Mouse (Mus musculus): Measurements from ENCODE around the gene Snx9. TPM values are rescaled to one million over a fixed set of nuclear protein-coding genes. Genes with fewer than 3 reads are reported as not detected.
A peak's percentile ranks its signal among the peaks of the same experiment; 100 is the strongest.

Gene Snx9
- polyA plus RNA-seq, 1 experiment from 2014 or later: 12.7 TPM

DNA sequence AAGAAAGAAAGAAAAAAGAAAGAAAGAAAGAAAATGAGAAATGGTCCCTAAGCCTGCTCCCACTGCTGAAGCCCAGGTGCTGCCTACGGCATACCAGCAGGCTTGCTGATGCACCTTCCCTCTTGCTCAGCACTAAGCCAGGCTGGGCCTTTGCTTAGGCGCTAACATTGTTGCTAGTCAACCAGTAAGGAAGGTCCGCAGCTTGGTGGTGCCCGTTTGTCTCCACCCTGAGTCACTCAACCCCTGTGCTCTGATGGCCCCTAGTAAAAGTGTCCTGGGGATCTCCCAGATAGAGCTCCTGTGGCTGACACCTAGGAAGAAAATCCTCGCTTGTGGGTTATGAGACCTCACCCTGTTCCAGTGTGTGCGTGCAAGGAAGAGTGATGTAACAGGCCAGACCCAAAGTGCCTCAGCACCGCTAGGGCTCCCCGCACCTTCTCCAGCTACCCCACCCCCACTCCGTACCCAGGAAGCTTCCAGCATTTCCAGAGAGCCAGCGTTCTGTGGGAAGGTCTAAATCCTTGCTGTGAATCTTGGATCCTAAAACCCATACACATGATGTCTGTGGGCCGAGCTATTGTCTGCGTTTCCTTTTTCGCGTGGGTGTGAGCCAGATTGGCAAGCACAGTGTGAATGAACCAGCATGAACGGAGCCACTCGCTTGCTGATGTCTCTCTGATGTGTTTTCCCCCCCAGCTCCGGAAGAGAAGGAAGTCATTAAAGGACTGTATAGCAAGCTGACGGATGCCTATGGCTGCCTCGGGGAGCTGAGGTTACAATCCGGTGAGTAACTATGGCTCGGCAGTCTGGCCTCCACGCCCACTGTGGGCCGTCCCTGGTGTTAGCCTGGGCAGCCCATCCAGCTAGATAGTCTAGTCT, 134.2 kb downstream of the Snx9 start:
- H3K36me3 ChIP-seq: no peaks in the 10 kb centered on the region
- DNase-seq (ENCODE audit: low spot score): no peak
- no peak overlapping the region for H3K4me3 ChIP-seq
- H3K4me1 ChIP-seq (replicated peaks): peaks cover 40% of the 10 kb centered on the region
- no peaks in the 10 kb centered on the region for H3K9me3 ChIP-seq
- peak overlapping the region; percentile 45; the same call in 1 of the 2 replicates for H3K27ac ChIP-seq
- 0 out of 2 replicates have a peak, but pooled peaks cover 6% of the 10 kb centered on the region for H3K27me3 ChIP-seq (ENCODE audit: insufficient read depth, poor library complexity, severe bottlenecking)
- WGBS: 54% methylated on average over 23 of the region's 23 CpGs

DNA sequence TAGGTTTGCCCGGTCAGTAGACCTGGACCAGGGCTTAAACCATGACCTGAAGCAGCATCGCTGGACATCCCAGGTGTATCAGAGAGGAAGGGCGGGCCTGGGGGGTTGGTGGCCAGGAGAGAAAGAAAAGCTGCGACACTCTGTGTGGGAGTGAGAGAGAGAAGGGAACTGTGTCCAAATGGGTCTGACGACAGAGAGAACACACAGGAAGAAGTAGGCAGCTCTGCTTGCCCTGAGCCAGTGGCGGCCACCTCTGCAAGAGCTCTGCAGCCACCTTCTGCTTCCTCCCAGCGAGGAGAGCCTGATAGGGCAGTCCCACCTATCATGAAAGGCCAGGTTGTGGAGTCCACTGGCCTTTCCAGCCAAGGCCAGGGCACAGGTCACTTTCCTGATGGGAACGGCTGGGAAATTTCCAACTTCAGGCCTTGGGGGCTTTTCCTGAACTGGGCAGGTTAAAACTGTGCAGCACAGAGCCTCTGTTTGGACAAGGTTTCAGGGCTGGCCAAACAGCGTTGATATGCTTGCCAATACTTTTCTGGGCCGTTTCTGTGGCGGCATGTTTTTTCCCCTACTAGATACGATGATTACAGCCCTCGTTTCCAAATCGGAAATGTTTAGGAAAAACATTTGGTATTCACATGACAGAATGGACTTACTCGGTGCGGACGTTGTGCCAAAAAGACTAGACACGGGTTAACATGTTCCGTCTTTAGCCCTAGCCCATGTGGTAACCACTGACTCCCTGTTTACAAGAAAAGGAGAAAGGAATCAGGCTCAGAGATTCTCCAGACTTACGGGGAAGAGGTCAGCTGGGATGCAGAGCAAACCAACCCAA, 135.3 kb downstream of the Snx9 start:
- 0 out of 2 replicates have a peak, but pooled peaks cover 6% of the 10 kb centered on the region for H3K27me3 ChIP-seq (ENCODE audit: insufficient read depth, poor library complexity, severe bottlenecking)
- 78% methylated on average over 20 of the region's 20 CpGs for WGBS
- H3K9me3 ChIP-seq: no peaks in the 10 kb centered on the region
- H3K4me1 ChIP-seq (replicated peaks): peaks cover 40% of the 10 kb centered on the region
- H3K4me3 ChIP-seq: no peak overlapping the region
- H3K27ac ChIP-seq: peak overlapping the region; percentile 53; the same call in 1 of the 2 replicates
- H3K36me3 ChIP-seq: no peaks in the 10 kb centered on the region
- no peak for DNase-seq (ENCODE audit: low spot score)

DNA sequence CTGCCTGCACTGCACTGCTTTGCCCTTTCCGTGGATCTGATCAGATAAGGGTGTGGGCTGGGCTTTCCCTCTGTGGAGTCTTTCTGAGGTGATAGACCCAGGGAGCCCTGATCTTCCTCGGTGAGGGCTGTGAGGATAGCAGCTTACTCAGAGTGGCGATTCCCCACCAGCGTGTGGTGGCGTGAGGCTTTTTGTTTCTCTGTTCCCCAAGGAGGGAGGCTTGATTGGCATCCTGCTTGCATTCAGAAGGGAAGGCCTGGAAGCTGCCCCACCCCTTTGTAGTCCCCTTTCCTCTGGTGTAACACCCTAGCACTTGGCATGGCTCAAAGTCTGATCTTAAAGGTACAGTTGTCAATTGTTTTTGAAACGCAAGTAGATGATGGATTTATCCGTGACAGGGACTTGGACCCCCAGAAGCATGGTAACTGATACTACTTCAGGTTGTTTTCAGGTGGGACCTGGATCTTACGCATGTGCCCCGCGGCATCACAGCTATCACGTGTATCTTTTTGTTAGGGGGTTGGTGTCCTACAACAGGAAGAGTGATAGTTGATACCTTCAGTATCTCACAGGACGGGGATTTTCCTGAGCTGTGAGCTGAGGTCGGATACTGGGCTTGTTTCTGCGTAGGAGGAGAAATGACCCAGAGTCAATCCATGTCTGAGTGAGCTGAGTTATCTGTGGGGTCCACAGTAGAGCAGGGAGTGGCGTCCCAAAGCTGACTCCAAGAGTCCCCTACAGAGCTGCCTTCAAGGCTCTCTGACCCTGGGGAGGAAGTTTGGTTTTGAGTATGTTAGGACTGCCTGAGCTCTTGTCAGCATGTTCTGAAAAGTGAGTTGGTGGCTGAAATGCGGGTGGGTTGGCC, 136.2 kb downstream of the Snx9 start:
- WGBS: 51% methylated on average over 16 of the region's 16 CpGs
- Histone ChIP-seq H3K4me3 (no peak overlapping the region), H3K4me1 (replicated peaks) (peaks cover 40% of the 10 kb centered on the region), H3K36me3 (no peaks in the 10 kb centered on the region), H3K9me3 (no peaks in the 10 kb centered on the region), H3K27ac (no peak overlapping the region; the same call in 1 of the 2 replicates), H3K27me3 (ENCODE audit: insufficient read depth, poor library complexity, severe bottlenecking) (0 out of 2 replicates have a peak, but pooled peaks cover 6% of the 10 kb centered on the region)
- no peak for DNase-seq (ENCODE audit: low spot score)

DNA sequence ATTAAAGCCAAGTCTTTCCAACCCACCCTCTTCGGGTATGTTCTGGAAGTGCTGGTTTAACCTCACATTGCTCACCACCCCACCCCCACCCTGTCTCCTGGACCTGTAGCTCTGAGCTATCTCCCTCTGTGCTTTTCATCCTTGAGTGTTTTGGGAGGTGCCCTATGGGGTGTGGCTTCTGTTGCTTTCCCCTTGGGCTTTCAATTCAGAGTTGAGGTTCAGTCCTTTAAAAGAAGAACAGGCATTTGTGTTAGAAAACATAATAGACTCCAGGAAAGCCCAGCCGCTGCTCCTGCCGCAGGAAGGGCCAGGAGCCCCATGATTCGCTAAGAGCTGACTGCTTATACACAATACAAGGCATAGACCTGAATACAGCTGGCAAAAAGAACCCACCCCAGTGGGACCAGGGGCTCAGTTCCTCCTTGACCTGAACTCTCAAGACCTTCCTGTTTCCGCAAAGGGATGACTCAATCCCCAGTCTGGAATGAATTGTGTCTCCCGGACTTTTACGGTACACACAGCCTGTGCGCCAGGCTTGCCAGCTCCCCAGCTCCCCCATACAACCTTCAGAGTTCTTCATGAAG, 136.9 kb downstream of the Snx9 start:
- no peak for DNase-seq (ENCODE audit: low spot score)
- WGBS: 63% methylated on average over 8 of the region's 8 CpGs
- H3K4me3 ChIP-seq: no peak overlapping the region
- no peaks in the 10 kb centered on the region for H3K9me3 ChIP-seq
- peak overlapping the region; percentile 30; the same call in 1 of the 2 replicates for H3K27ac ChIP-seq
- 0 out of 2 replicates have a peak, but pooled peaks cover 6% of the 10 kb centered on the region for H3K27me3 ChIP-seq (ENCODE audit: insufficient read depth, poor library complexity, severe bottlenecking)
- H3K36me3 ChIP-seq: no peaks in the 10 kb centered on the region
- peaks cover 41% of the 10 kb centered on the region for H3K4me1 ChIP-seq (replicated peaks)

DNA sequence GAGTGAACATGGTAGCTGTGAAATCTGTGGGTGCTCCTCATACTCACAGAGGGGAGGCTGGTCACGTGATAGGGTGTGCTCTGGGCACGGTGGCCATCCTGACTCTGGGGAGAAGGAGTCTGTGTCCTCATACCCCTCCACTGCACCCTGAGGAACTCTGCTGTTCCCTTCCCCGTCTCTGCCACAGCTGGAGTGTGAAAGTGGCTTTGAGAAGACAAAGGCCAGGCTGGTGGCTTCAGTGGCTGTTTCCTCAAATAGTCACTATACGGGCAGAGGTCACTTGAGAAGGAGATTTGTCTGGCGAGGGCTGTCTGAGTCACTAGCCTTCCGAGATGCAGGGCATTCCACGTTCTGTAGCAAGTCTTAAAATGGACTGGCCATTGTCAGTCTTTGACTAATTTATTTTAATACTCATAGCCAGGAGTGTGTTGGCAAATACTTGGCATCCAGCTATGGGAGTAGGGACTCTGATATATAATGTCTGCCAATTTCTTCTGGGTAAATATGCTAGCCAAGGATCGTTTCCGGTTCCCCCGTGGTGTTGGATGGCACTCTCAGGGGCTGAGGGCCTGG, 137.5 kb downstream of the Snx9 start:
- Histone ChIP-seq H3K27me3 (ENCODE audit: insufficient read depth, poor library complexity, severe bottlenecking) (0 out of 2 replicates have a peak, but pooled peaks cover 6% of the 10 kb centered on the region), H3K27ac (peak overlapping the region; percentile 30; the same call in 1 of the 2 replicates), H3K36me3 (no peaks in the 10 kb centered on the region), H3K4me3 (no peak overlapping the region), H3K9me3 (no peaks in the 10 kb centered on the region), H3K4me1 (replicated peaks) (peaks cover 45% of the 10 kb centered on the region)
- no peak for DNase-seq (ENCODE audit: low spot score)
- 76% methylated on average over 10 of the region's 10 CpGs for WGBS

DNA sequence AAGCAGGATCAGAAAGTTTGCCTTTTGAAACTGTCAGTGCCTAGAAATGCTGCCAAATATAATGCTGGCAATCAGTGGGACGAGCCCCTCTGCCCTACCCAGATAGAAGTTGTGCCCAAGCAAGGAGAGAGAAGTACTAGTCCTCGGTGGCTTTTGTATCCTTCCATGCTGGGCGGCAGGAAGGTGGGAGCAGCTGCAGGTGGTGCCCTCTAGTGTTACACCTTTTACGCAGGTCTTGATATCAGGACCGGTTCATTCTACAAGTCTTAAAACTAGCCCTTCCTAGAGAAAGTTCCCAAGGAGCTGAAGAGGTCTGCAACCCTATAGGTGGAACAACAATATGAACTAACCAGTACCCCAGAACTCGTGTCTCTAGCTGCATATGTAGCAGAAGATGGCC, 139.7 kb downstream of the Snx9 start:
- Histone ChIP-seq H3K4me3 (no peak overlapping the region), H3K27me3 (ENCODE audit: insufficient read depth, poor library complexity, severe bottlenecking) (0 out of 2 replicates have a peak, but pooled peaks cover 6% of the 10 kb centered on the region), H3K9me3 (no peaks in the 10 kb centered on the region), H3K36me3 (no peaks in the 10 kb centered on the region), H3K4me1 (replicated peaks) (peaks cover 42% of the 10 kb centered on the region), H3K27ac (no peak overlapping the region)
- DNase-seq (ENCODE audit: low spot score): no peak
- WGBS: 36% methylated on average over 6 of the region's 6 CpGs

Other genes starting within 250 kb of the Snx9 start
- gene Synj2, start 100.0 kb downstream of the Snx9 start, polyA plus RNA-seq (2016; fragmentation: Nextera tagmentation; extraction: Ambion mirVana): 1.6 and 2.4 TPM in 2 replicates
- 6.7 and 7.2 TPM in 2 replicates for gene Serac1, start 238.4 kb downstream of the Snx9 start, polyA plus RNA-seq (2016; fragmentation: Nextera tagmentation; extraction: Ambion mirVana)
- gene Gtf2h5, start 238.5 kb downstream of the Snx9 start, polyA plus RNA-seq (2016; fragmentation: Nextera tagmentation; extraction: Ambion mirVana): 166 and 169 TPM in 2 replicates